Mouse (Mus musculus) forebrain, embryonic 13.5 days (tissue): ENCODE data around the gene Erf. TPM values are rescaled to one million over a fixed set of nuclear protein-coding genes. Genes with fewer than 3 reads are reported as not detected.

ENCODE experiments used
- ATAC-seq: fragments of 200-750 bp; cut with Nextera tagmentation; 2 replicates; pipeline ENCODE4 v1.8.0; 2017
- H3K27ac ChIP-seq: fragments of 300-500 bp; sonication (generic); 2 replicates; pipeline ENCODE4 v1.5.1; 2015; ENCODE audit warnings: inconsistent platforms, mild to moderate bottlenecking, moderate library complexity
- H3K27me3 ChIP-seq: fragments of 300-500 bp; sonication (generic); 2 replicates; pipeline ENCODE4 v1.6.1; 2015; ENCODE audit warnings: mild to moderate bottlenecking, inconsistent platforms
- H3K36me3 ChIP-seq: fragments of 300-500 bp; sonication (generic); 2 replicates; pipeline ENCODE4 v1.6.1; 2015; ENCODE audit warnings: mild to moderate bottlenecking, inconsistent platforms; ENCODE audit not compliant: poor library complexity, severe bottlenecking
- H3K4me1 ChIP-seq: fragments of 300-500 bp; sonication (generic); 2 replicates; pipeline ENCODE4 v1.6.1; 2015; ENCODE audit warnings: inconsistent platforms
- H3K4me2 ChIP-seq: fragments of 300-500 bp; sonication (generic); 2 replicates; pipeline ENCODE4 v1.6.1; 2015; ENCODE audit warnings: inconsistent platforms, mild to moderate bottlenecking, moderate library complexity
- H3K4me3 ChIP-seq: fragments of 300-500 bp; sonication (generic); 2 replicates; pipeline ENCODE4 v1.5.1; 2015; ENCODE audit warnings: mild to moderate bottlenecking, inconsistent platforms
- H3K9ac ChIP-seq: fragments of 300-500 bp; sonication (generic); 2 replicates; pipeline ENCODE4 v1.6.1; 2015; ENCODE audit warnings: mild to moderate bottlenecking, inconsistent platforms
- H3K9me3 ChIP-seq: fragments of 300-500 bp; sonication (generic); replicated peaks from 2 replicates; pipeline ENCODE4 v1.6.1; 2016; ENCODE audit warnings: inconsistent platforms
- whole genome bisulfite sequencing: fragments of 180-500 bp; shearing (Covaris S2); methylation state at CpG from one replicate; pipeline ENCODE4 v1.1.7; 2015; 5-methylcytosine and 5-hydroxymethylcytosine counted together
- polyA plus RNA-seq: library from polyadenylated mRNA; unstranded; fragments of >200 nt; fragmentation: Nextera tagmentation; extraction: Ambion mirVana; gene quantifications from 2 replicates; pipeline ENCODE4 v1.2.1, GENCODE M21; 2015

The Erf gene
- 5.5 and 5.8 TPM in 2 replicates for polyA plus RNA-seq

GRCm38 (mm10) chr7:25250141-25250972 is at the start of gene Erf:
Gene Erf, minus strand, starts transcription at chr7:25250761.
- Histone ChIP-seq H3K9me3 (no peaks in the 10 kb centered on the region), H3K4me3 (peak within 1 kb of the TSS; percentile 85), H3K4me2 (peak within 1 kb of the TSS; percentile 96), H3K36me3 (0 out of 2 replicates have a peak, but pooled peaks cover 2% of the 10 kb centered on the region), H3K27ac (peak within 1 kb of the TSS; percentile 95), H3K27me3 (no peaks in the 10 kb centered on the region), H3K9ac (peak within 1 kb of the TSS; percentile 86), H3K4me1 (peaks cover 52% of the 10 kb centered on the region)
- ATAC-seq: peak; percentile 83
- WGBS: under 1% methylated on average over 64 of the region's 81 CpGs

GRCm38 (mm10) chr7:25297454-25298325 is 47.1 kb upstream of the Erf start, which contains the start of gene Pafah1b3:
Gene Pafah1b3, minus strand, starts transcription at chr7:25297986.
- under 1% methylated on average over 51 of the region's 52 CpGs for WGBS
- H3K9me3 ChIP-seq: no peaks in the 10 kb centered on the region
- H3K27ac ChIP-seq: peak within 1 kb of the TSS; percentile 96
- H3K4me3 ChIP-seq: peak within 1 kb of the TSS; percentile 84
- H3K27me3 ChIP-seq: no peaks in the 10 kb centered on the region
- peaks cover 36% of the 10 kb centered on the region for H3K4me1 ChIP-seq
- peak within 1 kb of the TSS; percentile 79 for H3K4me2 ChIP-seq
- ATAC-seq: peak; percentile 94
- peaks cover 35% of the 10 kb centered on the region for H3K36me3 ChIP-seq
- H3K9ac ChIP-seq: peak within 1 kb of the TSS; percentile 92

- peak overlapping the region; percentile 96 for H3K27ac ChIP-seq
- peaks cover 42% of the 10 kb centered on the region for H3K36me3 ChIP-seq
- H3K4me2 ChIP-seq: peak overlapping the region; percentile 79
- H3K9me3 ChIP-seq: no peaks in the 10 kb centered on the region
- H3K4me1 ChIP-seq: peaks cover 42% of the 10 kb centered on the region
- under 1% methylated on average over 21 of the region's 21 CpGs for WGBS
- ATAC-seq: peak; percentile 49
- H3K4me3 ChIP-seq: peak overlapping the region; percentile 84
- no peaks in the 10 kb centered on the region for H3K27me3 ChIP-seq
- peak overlapping the region; percentile 92 for H3K9ac ChIP-seq
These were observed 46.4 kb upstream of the Erf start for GRCm38 (mm10) chr7:25296945-25297453.

- H3K36me3 ChIP-seq: peaks cover 61% of the 10 kb centered on the region
- no peak for ATAC-seq
- H3K27me3 ChIP-seq: no peaks in the 10 kb centered on the region
- no peak overlapping the region for H3K9ac ChIP-seq
- H3K4me2 ChIP-seq: peak overlapping the region; percentile 79; the same call in 1 of the 2 replicates
- H3K4me1 ChIP-seq: peaks cover 54% of the 10 kb centered on the region
- no peaks in the 10 kb centered on the region for H3K9me3 ChIP-seq
- peak overlapping the region; percentile 1; the same call in 1 of the 2 replicates for H3K4me3 ChIP-seq
- WGBS: 88% methylated on average over 12 of the region's 12 CpGs
- H3K27ac ChIP-seq: no peak overlapping the region
These were observed 44.6 kb upstream of the Erf start for GRCm38 (mm10) chr7:25294960-25295722.

GRCm38 (mm10) chr7:25294495-25294894 is 43.9 kb upstream of the Erf start:
- Histone ChIP-seq H3K9ac (no peak overlapping the region), H3K4me3 (no peak overlapping the region), H3K4me2 (no peak overlapping the region), H3K9me3 (no peaks in the 10 kb centered on the region), H3K36me3 (peaks cover 67% of the 10 kb centered on the region), H3K27ac (no peak overlapping the region), H3K27me3 (no peaks in the 10 kb centered on the region), H3K4me1 (peaks cover 54% of the 10 kb centered on the region)
- no peak for ATAC-seq
- WGBS: 94% methylated on average over 4 of the region's 4 CpGs

GRCm38 (mm10) chr7:25293191-25293739 is 42.7 kb upstream of the Erf start:
- peaks cover 79% of the 10 kb centered on the region for H3K36me3 ChIP-seq
- no peak overlapping the region for H3K27ac ChIP-seq

GRCm38 (mm10) chr7:25292107-25292506 is 41.5 kb upstream of the Erf start:
- no peaks in the 10 kb centered on the region for H3K9me3 ChIP-seq
- peaks cover 91% of the 10 kb centered on the region for H3K36me3 ChIP-seq
- 66% methylated on average over 7 of the region's 7 CpGs for WGBS
- H3K27me3 ChIP-seq: no peaks in the 10 kb centered on the region
- peaks cover 46% of the 10 kb centered on the region for H3K4me1 ChIP-seq
- H3K4me2 ChIP-seq: no peak overlapping the region
- peak overlapping the region; percentile 40; the same call in 1 of the 2 replicates for H3K27ac ChIP-seq
- ATAC-seq: no peak
- H3K4me3 ChIP-seq: no peak overlapping the region
- H3K9ac ChIP-seq: peak overlapping the region; percentile 34; the same call in 1 of the 2 replicates

More at GRCm38 (mm10) chr7:25293191-25293739, 42.7 kb upstream of the Erf start:
- H3K9ac ChIP-seq: no peak overlapping the region
- WGBS: 75% methylated on average over 9 of the region's 10 CpGs
- H3K4me2 ChIP-seq: no peak overlapping the region
- no peak for ATAC-seq
- H3K27me3 ChIP-seq: no peaks in the 10 kb centered on the region
- H3K4me1 ChIP-seq: peaks cover 50% of the 10 kb centered on the region
- no peak overlapping the region for H3K4me3 ChIP-seq
- H3K9me3 ChIP-seq: no peaks in the 10 kb centered on the region

GRCm38 (mm10) chr7:25290911-25291310 is 40.4 kb upstream of the Erf start:
- Histone ChIP-seq H3K36me3 (peaks cover 100% of the 10 kb centered on the region), H3K9ac (no peak overlapping the region; the same call in 1 of the 2 replicates), H3K9me3 (no peaks in the 10 kb centered on the region), H3K4me1 (peaks cover 36% of the 10 kb centered on the region), H3K27me3 (no peaks in the 10 kb centered on the region), H3K4me2 (no peak overlapping the region), H3K27ac (peak overlapping the region; percentile 40; the same call in 1 of the 2 replicates), H3K4me3 (no peak overlapping the region)
- WGBS: 68% methylated on average over 2 of the region's 2 CpGs
- peak; percentile 25; the same call in 1 of the 2 replicates for ATAC-seq

GRCm38 (mm10) chr7:25290463-25290862 is 39.9 kb upstream of the Erf start:
- peaks cover 36% of the 10 kb centered on the region for H3K4me1 ChIP-seq
- no peak overlapping the region for H3K4me2 ChIP-seq
- H3K27ac ChIP-seq: peak overlapping the region; percentile 40; the same call in 1 of the 2 replicates
- H3K36me3 ChIP-seq: peaks cover 100% of the 10 kb centered on the region
- no peaks in the 10 kb centered on the region for H3K27me3 ChIP-seq
- no peak overlapping the region for H3K4me3 ChIP-seq
- ATAC-seq: no peak
- 87% methylated on average over 1 of the region's 1 CpGs for WGBS
- no peak overlapping the region for H3K9ac ChIP-seq
- no peaks in the 10 kb centered on the region for H3K9me3 ChIP-seq

- no peak overlapping the region for H3K9ac ChIP-seq
- no peaks in the 10 kb centered on the region for H3K27me3 ChIP-seq
- no peaks in the 10 kb centered on the region for H3K9me3 ChIP-seq
- H3K36me3 ChIP-seq: peaks cover 100% of the 10 kb centered on the region
- 91% methylated on average over 3 of the region's 3 CpGs for WGBS
- ATAC-seq: no peak
- no peak overlapping the region for H3K4me2 ChIP-seq
- no peak overlapping the region for H3K4me3 ChIP-seq
- H3K4me1 ChIP-seq: peaks cover 37% of the 10 kb centered on the region
- H3K27ac ChIP-seq: no peak overlapping the region
These were observed 39.4 kb upstream of the Erf start for GRCm38 (mm10) chr7:25289925-25290324.

GRCm38 (mm10) chr7:25288721-25289120 is 38.2 kb upstream of the Erf start:
- no peak overlapping the region for H3K4me3 ChIP-seq
- H3K9ac ChIP-seq: no peak overlapping the region
- WGBS: 92% methylated on average over 3 of the region's 3 CpGs
- H3K4me2 ChIP-seq: no peak overlapping the region
- H3K27me3 ChIP-seq: no peaks in the 10 kb centered on the region
- no peak overlapping the region for H3K27ac ChIP-seq
- H3K9me3 ChIP-seq: no peaks in the 10 kb centered on the region
- no peak for ATAC-seq
- H3K4me1 ChIP-seq: peaks cover 49% of the 10 kb centered on the region
- peaks cover 90% of the 10 kb centered on the region for H3K36me3 ChIP-seq
